Comparison of ENCODE assay signal across 17 mouse cellular contexts in genomic region chr10:38118601-38119000, GRCm38 (mm10).
DNase-seq lines count a peak whose midpoint lies in the region; ATAC-seq lines count a peak whose summit lies in the region.
"Had no signal": no experiment of that assay in that cellular context is flagged by ENCODE, and none has a peak within 500 bp of the region (broad histone marks: within the 10 kb centered on the region; RNA-seq: fewer than 3 reads in every experiment).

No protein-coding gene starts in this region.

- no peaks in the 10 kb centered on the region for H3K9me3 ChIP-seq in neural tube, embryonic 11.5 days (ENCODE audit: control insufficient read depth, low read length)
- no peaks in the 10 kb centered on the region for H3K9me3 ChIP-seq in embryonic facial prominence, embryonic 15.5 days (replicated peaks)
- H3K9me3 ChIP-seq in forebrain, embryonic 15.5 days: no peaks in the 10 kb centered on the region
- H3K9me3 ChIP-seq: hindbrain, embryonic 12.5 days; kidney, embryonic 15.5 days had no signal

- H3K4me2 ChIP-seq in neural tube, embryonic 11.5 days (ENCODE audit: low read depth): no peak overlapping the region
- H3K4me2 ChIP-seq in embryonic facial prominence, embryonic 15.5 days (replicated peaks): no peak overlapping the region
- H3K4me2 ChIP-seq in forebrain, embryonic 15.5 days (replicated peaks): no peak overlapping the region
- H3K4me2 ChIP-seq: hindbrain, embryonic 12.5 days; kidney, embryonic 15.5 days had no signal

- H3K9ac ChIP-seq in neural tube, embryonic 11.5 days (ENCODE audit: low read length): no peak overlapping the region
- H3K9ac ChIP-seq in embryonic facial prominence, embryonic 15.5 days: no peak overlapping the region
- no peak overlapping the region for H3K9ac ChIP-seq in forebrain, embryonic 15.5 days (replicated peaks)
- H3K9ac ChIP-seq: hindbrain, embryonic 12.5 days; kidney, embryonic 15.5 days; liver, postnatal 0 days had no signal

- 52% methylated on average over 1 of the region's 1 CpGs for WGBS in neural tube, embryonic 11.5 days
- WGBS in embryonic facial prominence, embryonic 15.5 days: 20% methylated on average over 1 of the region's 1 CpGs
- 83% methylated on average over 1 of the region's 1 CpGs for WGBS in forebrain, embryonic 15.5 days

- no peaks in the 10 kb centered on the region for H3K4me1 ChIP-seq in neural tube, embryonic 11.5 days (ENCODE audit: control insufficient read depth, insufficient read depth, low read length)
- H3K4me1 ChIP-seq in embryonic facial prominence, embryonic 15.5 days: peaks cover 11% of the 10 kb centered on the region; the same call in 1 of the 2 replicates
- H3K4me1 ChIP-seq in forebrain, embryonic 15.5 days: no peaks in the 10 kb centered on the region
- H3K4me1 ChIP-seq: hindbrain, embryonic 12.5 days; kidney, embryonic 15.5 days had no signal

- H3K4me3 ChIP-seq in neural tube, embryonic 11.5 days (ENCODE audit: low read depth, low read length): no peak overlapping the region
- H3K4me3 ChIP-seq in embryonic facial prominence, embryonic 15.5 days (replicated peaks): no peak overlapping the region
- H3K4me3 ChIP-seq in forebrain, embryonic 15.5 days: no peak overlapping the region
- H3K4me3 ChIP-seq: hindbrain, embryonic 12.5 days; kidney, embryonic 15.5 days had no signal

- H3K27me3 ChIP-seq in neural tube, embryonic 11.5 days (ENCODE audit: control insufficient read depth, insufficient read depth, low read length): no peaks in the 10 kb centered on the region
- no peaks in the 10 kb centered on the region for H3K27me3 ChIP-seq in embryonic facial prominence, embryonic 15.5 days
- no peaks in the 10 kb centered on the region for H3K27me3 ChIP-seq in forebrain, embryonic 15.5 days
- H3K27me3 ChIP-seq: hindbrain, embryonic 12.5 days; kidney, embryonic 15.5 days had no signal

- no peak overlapping the region for H3K27ac ChIP-seq in neural tube, embryonic 11.5 days (ENCODE audit: low read depth, low read length)
- peak overlapping the region; percentile 34; the same call in 1 of the 2 replicates for H3K27ac ChIP-seq in embryonic facial prominence, embryonic 15.5 days (replicated peaks)
- H3K27ac ChIP-seq in forebrain, embryonic 15.5 days (replicated peaks): no peak overlapping the region
- H3K27ac ChIP-seq: hindbrain, embryonic 12.5 days; kidney, embryonic 15.5 days had no signal

- no peak for ATAC-seq in neural tube, embryonic 11.5 days (ENCODE audit: insufficient read depth, low FRiP score, low TSS enrichment)
- ATAC-seq in embryonic facial prominence, embryonic 15.5 days (ENCODE audit: insufficient number of reproducible peaks, low FRiP score, low TSS enrichment, low read depth): no peak
- ATAC-seq in forebrain, embryonic 15.5 days (replicated peaks): no peak
- ATAC-seq: liver, postnatal 0 days; midbrain, embryonic 16.5 days had no signal

- DNase-seq in neural tube, embryonic 11.5 days (ENCODE audit: low spot score): peak; percentile 13
- no peak for DNase-seq in neural tube, embryonic 10.5 days (ENCODE audit: extremely low spot score, low spot score)
- peak; percentile 34 for DNase-seq in embryo, embryonic 11.5 days (ENCODE audit: low read depth, low spot score)
- peak; percentile 64 for DNase-seq in mesoderm, embryonic 11.5 days (ENCODE audit: low read depth, low spot score)
- no peak for DNase-seq in spleen, adult 18-20 months
- DNase-seq: adrenal gland, adult 2 months; cerebellum, adult 2 months; gastrocnemius, postnatal 36 days; liver; liver, postnatal 0 days; lung, postnatal 14 days; right cerebral cortex, postnatal 25 days had no signal

- H3K36me3 ChIP-seq in neural tube, embryonic 11.5 days (ENCODE audit: control insufficient read depth, insufficient read depth, low read length): no peaks in the 10 kb centered on the region
- no peaks in the 10 kb centered on the region for H3K36me3 ChIP-seq in embryonic facial prominence, embryonic 15.5 days
- no peaks in the 10 kb centered on the region for H3K36me3 ChIP-seq in forebrain, embryonic 15.5 days
- H3K36me3 ChIP-seq: hindbrain, embryonic 12.5 days; kidney, embryonic 15.5 days had no signal

Comparison
In these comparisons a context has a peak if more than half of its experiments do, and no peak if none do; other contexts are left out.
1. DNase-seq: peak in neural tube, embryonic 11.5 days (single experiment), embryo, embryonic 11.5 days (single experiment) and mesoderm, embryonic 11.5 days (single experiment); none in neural tube, embryonic 10.5 days (single experiment) and spleen, adult 18-20 months (0 of 2).